Mouse (Mus musculus): ENCODE measurements around the gene Klhl29. TPM values are rescaled to one million over a fixed set of nuclear protein-coding genes. Genes with fewer than 3 reads are reported as not detected.

Klhl29 gene
- polyA plus RNA-seq, 1 experiment, result 6.1 TPM

DNA sequence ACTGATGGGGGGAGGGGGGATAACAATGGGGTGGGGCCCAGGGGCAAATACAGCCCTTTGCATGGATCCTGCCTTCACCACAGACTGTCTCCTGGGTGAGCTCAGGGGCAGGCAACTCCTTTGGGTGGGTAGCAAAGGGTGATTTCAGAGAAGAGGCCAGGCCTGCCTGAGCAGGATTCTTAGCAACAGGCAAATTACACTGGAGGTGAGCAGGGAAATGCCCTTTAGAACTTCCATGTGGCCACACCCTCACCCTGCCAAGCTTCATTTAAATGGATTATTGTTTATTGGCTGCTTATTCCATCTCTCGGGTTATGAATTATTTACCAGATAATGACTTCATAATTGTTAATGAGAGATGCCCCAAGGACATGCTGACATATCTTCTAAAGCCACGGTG is 91.8 kb downstream of the Klhl29 start:
- no peak for TF ChIP-seq CTCF (IDR thresholded peaks at IDR 0.05; ENCODE audit: borderline replicate concordance, insufficient read depth, low read length)
- no peak for TF ChIP-seq POLR2A (IDR thresholded peaks at IDR 0.05; ENCODE audit: low read depth, low read length)
- Histone ChIP-seq H3K4me3 (ENCODE audit: insufficient read depth, low read length) (no peak overlapping the region), H3K4me1 (ENCODE audit: control insufficient read depth, insufficient read depth, low read length) (0 out of 2 replicates have a peak, but pooled peaks cover 9% of the 10 kb centered on the region), H3K27ac (ENCODE audit: insufficient read depth, low read length) (no peak overlapping the region)

DNA sequence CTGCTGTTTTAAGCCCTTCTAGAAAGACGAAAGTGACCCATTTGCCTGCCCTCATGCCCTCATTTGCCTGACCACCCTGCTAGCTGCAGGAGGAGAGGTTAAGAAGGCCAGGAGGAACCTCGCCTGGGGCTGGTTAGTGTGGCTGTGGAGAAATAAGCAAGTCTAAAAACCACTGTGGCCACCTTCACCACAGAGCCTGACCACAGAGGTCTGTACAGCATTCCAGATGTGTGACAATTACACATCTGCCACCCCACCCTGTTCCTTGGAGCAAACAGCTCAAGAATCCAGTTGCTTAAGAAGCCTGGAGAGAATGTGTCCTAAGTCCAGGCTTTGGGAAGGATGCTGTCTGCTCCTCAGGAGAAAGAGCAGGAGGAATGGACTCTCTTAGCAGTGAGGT is 92.9 kb downstream of the Klhl29 start:
- Histone ChIP-seq H3K4me1 (ENCODE audit: control insufficient read depth, insufficient read depth, low read length) (0 out of 2 replicates have a peak, but pooled peaks cover 9% of the 10 kb centered on the region), H3K4me3 (ENCODE audit: insufficient read depth, low read length) (no peak overlapping the region), H3K27ac (ENCODE audit: insufficient read depth, low read length) (no peak overlapping the region)
- TF ChIP-seq CTCF (IDR thresholded peaks at IDR 0.05; ENCODE audit: borderline replicate concordance, insufficient read depth, low read length) (no peak), POLR2A (IDR thresholded peaks at IDR 0.05; ENCODE audit: low read depth, low read length) (no peak)

GRCm38 (mm10) chr12:5279873-5280272 is 95.6 kb downstream of the Klhl29 start:
- Histone ChIP-seq H3K4me1 (ENCODE audit: control insufficient read depth, insufficient read depth, low read length) (0 out of 2 replicates have a peak, but pooled peaks cover 9% of the 10 kb centered on the region), H3K27ac (ENCODE audit: insufficient read depth, low read length) (no peak overlapping the region), H3K4me3 (ENCODE audit: insufficient read depth, low read length) (no peak overlapping the region)
- TF ChIP-seq POLR2A (IDR thresholded peaks at IDR 0.05; ENCODE audit: low read depth, low read length) (no peak), CTCF (IDR thresholded peaks at IDR 0.05; ENCODE audit: borderline replicate concordance, insufficient read depth, low read length) (no peak)

DNA sequence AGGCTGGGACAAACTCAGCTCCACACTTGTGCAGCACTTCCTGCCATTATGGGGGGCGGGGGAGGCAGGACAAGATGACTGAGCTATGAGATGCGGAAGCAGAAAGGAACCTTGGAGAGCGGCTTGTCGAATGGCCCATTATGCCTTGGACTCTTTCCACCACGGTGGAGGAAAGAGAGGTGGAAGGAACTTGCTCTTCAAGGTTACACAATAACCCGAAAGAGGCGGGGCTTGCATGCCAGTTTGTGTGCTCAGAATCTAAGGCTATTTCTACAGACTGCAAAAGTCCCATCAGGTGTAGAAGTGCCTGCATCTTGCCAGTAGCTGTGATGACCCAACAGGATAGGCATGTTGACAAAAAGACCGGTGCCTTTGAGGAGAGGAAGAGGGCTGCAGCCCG is 98.5 kb downstream of the Klhl29 start:
- H3K4me3 ChIP-seq (ENCODE audit: insufficient read depth, low read length), result no peak overlapping the region
- H3K27ac ChIP-seq (ENCODE audit: insufficient read depth, low read length), result no peak overlapping the region
- H3K4me1 ChIP-seq (ENCODE audit: control insufficient read depth, insufficient read depth, low read length), result no peaks in the 10 kb centered on the region
- TF ChIP-seq POLR2A (IDR thresholded peaks at IDR 0.05; ENCODE audit: low read depth, low read length) (no peak), CTCF (IDR thresholded peaks at IDR 0.05; ENCODE audit: borderline replicate concordance, insufficient read depth, low read length) (no peak)

DNA sequence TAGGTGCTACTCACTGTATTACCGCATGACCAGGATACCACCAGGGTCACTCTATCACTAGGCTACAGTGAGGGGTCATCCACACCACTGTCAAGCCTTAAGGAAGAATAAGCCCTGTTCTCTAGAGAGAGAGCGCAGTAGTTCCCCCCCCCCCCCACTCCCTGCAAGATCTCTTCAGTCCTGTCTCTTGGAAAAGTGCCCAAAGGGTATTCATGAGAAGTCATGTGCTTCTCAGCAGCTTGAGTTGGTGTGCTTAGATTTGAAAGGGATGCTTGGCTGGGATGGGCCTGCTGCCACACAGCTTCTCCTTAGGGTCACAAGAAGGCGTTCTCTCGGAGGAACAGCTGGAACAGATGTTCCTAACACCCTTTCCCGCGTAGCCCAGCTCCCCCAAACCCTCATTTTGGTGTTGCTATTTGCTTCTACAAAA is 100.0 kb downstream of the Klhl29 start:
- H3K27ac ChIP-seq (ENCODE audit: insufficient read depth, low read length), result no peak overlapping the region
- TF ChIP-seq POLR2A (IDR thresholded peaks at IDR 0.05; ENCODE audit: low read depth, low read length), result no peak
- TF ChIP-seq CTCF (IDR thresholded peaks at IDR 0.05; ENCODE audit: borderline replicate concordance, insufficient read depth, low read length), result no peak
- H3K4me1 ChIP-seq (ENCODE audit: control insufficient read depth, insufficient read depth, low read length), result no peaks in the 10 kb centered on the region
- no peak overlapping the region for H3K4me3 ChIP-seq (ENCODE audit: insufficient read depth, low read length)

GRCm38 (mm10) chr12:5274519-5274944 is 101.0 kb downstream of the Klhl29 start:
- Histone ChIP-seq H3K27ac (ENCODE audit: insufficient read depth, low read length) (no peak overlapping the region), H3K4me3 (ENCODE audit: insufficient read depth, low read length) (no peak overlapping the region), H3K4me1 (ENCODE audit: control insufficient read depth, insufficient read depth, low read length) (no peaks in the 10 kb centered on the region)
- no peak for TF ChIP-seq CTCF (IDR thresholded peaks at IDR 0.05; ENCODE audit: borderline replicate concordance, insufficient read depth, low read length)
- no peak for TF ChIP-seq POLR2A (IDR thresholded peaks at IDR 0.05; ENCODE audit: low read depth, low read length)

- Histone ChIP-seq H3K27ac (ENCODE audit: insufficient read depth, low read length) (no peak overlapping the region), H3K4me3 (ENCODE audit: insufficient read depth, low read length) (no peak overlapping the region), H3K4me1 (ENCODE audit: control insufficient read depth, insufficient read depth, low read length) (no peaks in the 10 kb centered on the region)
- TF ChIP-seq POLR2A (IDR thresholded peaks at IDR 0.05; ENCODE audit: low read depth, low read length) (no peak), CTCF (IDR thresholded peaks at IDR 0.05; ENCODE audit: borderline replicate concordance, insufficient read depth, low read length) (no peak)
Measured at GRCm38 (mm10) chr12:5273316-5274047, 102.0 kb downstream of the Klhl29 start.

DNA sequence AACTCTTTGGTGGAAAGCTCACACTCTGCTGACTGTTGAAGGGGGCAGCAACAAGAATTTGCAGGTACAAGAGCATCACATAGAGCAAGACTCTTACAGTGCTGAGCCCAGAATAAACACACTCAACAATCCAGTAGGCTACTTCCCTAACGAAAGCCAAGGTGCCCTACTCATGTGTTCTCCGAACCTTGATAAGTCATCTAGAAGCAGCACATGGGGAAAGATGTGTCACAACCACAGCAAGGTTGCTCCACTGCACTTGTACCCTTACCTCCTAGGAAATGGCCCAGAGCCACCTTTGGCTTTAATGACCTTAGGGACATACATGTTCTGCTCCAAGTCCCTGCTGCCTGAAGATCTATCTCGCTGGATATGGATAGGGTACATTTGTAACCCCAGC is 105.0 kb downstream of the Klhl29 start:
- no peaks in the 10 kb centered on the region for H3K4me1 ChIP-seq (ENCODE audit: control insufficient read depth, insufficient read depth, low read length)
- H3K27ac ChIP-seq (ENCODE audit: insufficient read depth, low read length), result no peak overlapping the region
- TF ChIP-seq POLR2A (IDR thresholded peaks at IDR 0.05; ENCODE audit: low read depth, low read length), result no peak
- no peak for TF ChIP-seq CTCF (IDR thresholded peaks at IDR 0.05; ENCODE audit: borderline replicate concordance, insufficient read depth, low read length)
- no peak overlapping the region for H3K4me3 ChIP-seq (ENCODE audit: insufficient read depth, low read length)

DNA sequence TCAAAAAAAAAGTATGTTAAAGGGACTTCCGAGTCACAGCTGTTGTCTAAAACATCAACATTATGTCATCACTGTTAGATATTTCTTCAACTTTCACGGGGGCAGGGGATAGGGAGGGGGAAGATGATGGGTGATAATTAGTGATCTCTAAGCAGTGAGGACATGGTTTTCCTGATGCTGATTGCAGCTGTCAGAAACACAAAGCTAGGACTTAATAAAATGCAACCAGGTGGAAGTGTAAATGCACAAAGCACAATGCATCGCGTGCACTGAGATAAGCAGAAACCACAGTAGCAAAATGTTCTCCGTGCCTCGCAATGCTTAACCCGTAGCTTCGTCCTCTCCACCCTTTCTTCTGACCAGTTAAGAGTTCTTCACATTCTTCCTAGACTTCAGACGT is 105.5 kb downstream of the Klhl29 start:
- TF ChIP-seq CTCF (IDR thresholded peaks at IDR 0.05; ENCODE audit: borderline replicate concordance, insufficient read depth, low read length) (no peak), POLR2A (IDR thresholded peaks at IDR 0.05; ENCODE audit: low read depth, low read length) (no peak)
- Histone ChIP-seq H3K4me3 (ENCODE audit: insufficient read depth, low read length) (no peak overlapping the region), H3K4me1 (ENCODE audit: control insufficient read depth, insufficient read depth, low read length) (no peaks in the 10 kb centered on the region)

DNA sequence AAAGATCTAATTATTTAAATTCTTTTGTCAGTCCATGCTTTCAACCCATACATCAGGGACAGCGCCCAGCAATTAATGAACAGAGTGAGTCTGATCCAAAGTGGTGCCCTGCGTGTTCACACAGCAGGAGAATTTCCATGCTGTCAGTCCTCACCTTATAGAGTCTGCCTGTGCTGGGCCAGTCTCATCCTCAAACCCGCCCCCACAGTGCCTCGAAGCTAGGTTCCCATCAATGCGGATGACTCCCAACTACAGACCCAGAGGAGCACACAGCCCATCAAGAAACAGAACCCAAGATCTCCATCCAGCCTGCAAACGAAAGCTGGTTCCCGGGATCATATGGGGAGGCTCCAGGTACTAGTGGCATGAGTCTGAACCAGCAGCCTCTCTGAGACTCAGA is 106.4 kb downstream of the Klhl29 start:
- Histone ChIP-seq H3K27ac (ENCODE audit: insufficient read depth, low read length) (no peak overlapping the region), H3K4me3 (ENCODE audit: insufficient read depth, low read length) (no peak overlapping the region), H3K4me1 (ENCODE audit: control insufficient read depth, insufficient read depth, low read length) (no peaks in the 10 kb centered on the region)
- no peak for TF ChIP-seq CTCF (IDR thresholded peaks at IDR 0.05; ENCODE audit: borderline replicate concordance, insufficient read depth, low read length)
- no peak for TF ChIP-seq POLR2A (IDR thresholded peaks at IDR 0.05; ENCODE audit: low read depth, low read length)

More for the DNA sequence above, 105.5 kb downstream of the Klhl29 start:
- H3K27ac ChIP-seq (ENCODE audit: insufficient read depth, low read length), result no peak overlapping the region
